Mouse (Mus musculus) hindlimb bud, embryonic 11.5 days (tissue): Measurements from ENCODE around the gene Zswim8.

Experiments used
- DNase-seq: peaks from one replicate; pipeline ENCODE4 v3.0.0-alpha.2; 2012; ENCODE audit warnings: low read depth, low spot score; ENCODE audit errors: extremely low spot score

The Zswim8 gene

DNA sequence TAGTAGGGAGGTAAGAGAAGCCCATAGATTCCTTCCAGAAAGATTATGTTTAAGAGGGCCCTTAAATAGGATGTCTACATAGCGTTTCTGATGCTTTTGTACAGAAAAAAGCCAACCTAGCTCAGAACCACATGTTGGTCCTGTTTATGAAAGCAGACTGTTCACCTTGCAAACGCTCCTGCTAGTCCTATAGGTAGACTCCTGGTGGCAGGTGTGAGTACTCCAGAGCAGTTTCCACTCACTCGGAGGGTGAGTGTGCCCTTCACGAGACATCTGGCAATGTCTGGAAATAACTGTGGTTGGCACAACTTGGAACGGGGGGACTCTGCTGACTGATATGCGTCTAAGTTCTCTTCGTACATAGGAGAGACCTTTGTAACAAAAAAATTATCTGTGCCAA is 60.6 kb downstream of the Zswim8 start:
- no peak for DNase-seq

DNA sequence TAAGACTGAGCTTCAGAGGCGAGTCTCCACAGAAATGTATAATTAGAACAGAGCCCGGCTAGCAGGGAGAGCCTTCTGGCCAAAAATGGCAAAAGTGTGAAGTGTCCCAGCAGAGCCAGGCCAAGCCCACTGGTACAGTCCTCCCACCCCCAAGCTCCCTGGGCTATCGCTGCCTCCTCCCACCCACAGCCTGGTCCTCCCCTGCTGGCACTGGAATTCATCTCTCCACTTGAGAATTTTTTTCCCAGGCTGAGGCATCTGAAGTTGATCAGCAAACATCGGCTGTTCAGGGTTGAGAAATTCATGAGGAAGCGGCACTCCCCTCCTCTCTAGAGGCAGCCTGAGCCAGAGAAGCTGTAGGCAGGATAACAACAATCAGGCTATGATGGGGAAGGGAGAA is 61.2 kb downstream of the Zswim8 start:
- DNase-seq, result no peak

GRCm38 (mm10) chr14:20771941-20772340 is 64.6 kb downstream of the Zswim8 start:
- DNase-seq, result no peak

DNA sequence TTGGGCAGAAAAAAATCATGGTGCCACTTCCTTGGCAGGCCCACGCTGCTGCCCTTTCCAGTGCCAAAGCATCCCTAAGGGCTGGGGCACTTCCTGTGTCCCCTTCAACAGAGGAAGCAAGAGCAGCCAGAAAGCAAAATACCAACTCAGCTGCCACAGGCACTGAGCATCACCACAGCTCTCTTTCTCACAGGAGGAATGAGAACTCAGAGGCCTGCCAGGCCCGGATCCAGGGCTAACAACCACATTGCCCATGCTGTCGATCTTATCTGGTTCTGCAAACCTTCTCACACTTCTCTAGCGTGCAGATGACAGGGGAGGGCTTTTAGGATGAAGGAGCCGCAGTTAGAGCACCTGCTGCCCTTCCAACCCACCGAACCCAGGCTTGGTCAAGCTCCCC is 65.5 kb downstream of the Zswim8 start:
- DNase-seq, result no peak
